Mouse (Mus musculus): ENCODE data around the gene Vmn2r95. TPM values are rescaled to one million over a fixed set of nuclear protein-coding genes. Genes with fewer than 3 reads are reported as not detected.

The Vmn2r95 gene
- not detected for polyA plus RNA-seq (2014; fragmentation: Illumina TruSeq; extraction: RNeasy Lipid Tissue Mini Kit (QIAGEN cat#74804); ENCODE audit: low read depth, low replicate concordance)

GRCm38 (mm10) chr17:18423778-18424177, at the start of gene Vmn2r95:
Vmn2r95 (plus strand) TSS chr17:18424078.

Other genes with a start within 250 kb of the Vmn2r95 start
- gene Vmn2r94, start 146.3 kb upstream of the Vmn2r95 start, polyA plus RNA-seq (2014; fragmentation: Illumina TruSeq; extraction: RNeasy Lipid Tissue Mini Kit (QIAGEN cat#74804); ENCODE audit: low read depth, low replicate concordance): not detected
- not detected for gene Vmn2r93, start 126.0 kb upstream of the Vmn2r95 start, polyA plus RNA-seq (2014; fragmentation: Illumina TruSeq; extraction: RNeasy Lipid Tissue Mini Kit (QIAGEN cat#74804); ENCODE audit: low read depth, low replicate concordance)
- gene Vmn2r96, start 149.1 kb downstream of the Vmn2r95 start, polyA plus RNA-seq (2014; fragmentation: Illumina TruSeq; extraction: RNeasy Lipid Tissue Mini Kit (QIAGEN cat#74804); ENCODE audit: low read depth, low replicate concordance): not detected

All from liver, adult 10 weeks (tissue).